Mouse (Mus musculus) c-Kit-positive CD71-positive TER-119-positive erythroid progenitor cells, embryonic 14.5 days (primary cell): Measurements from ENCODE around the gene Eif3d.

Source experiments
- DNase-seq: peaks from one replicate; pipeline ENCODE4 v3.0.0-alpha.2; 2013; ENCODE audit warnings: low spot score

Gene Eif3d

DNA sequence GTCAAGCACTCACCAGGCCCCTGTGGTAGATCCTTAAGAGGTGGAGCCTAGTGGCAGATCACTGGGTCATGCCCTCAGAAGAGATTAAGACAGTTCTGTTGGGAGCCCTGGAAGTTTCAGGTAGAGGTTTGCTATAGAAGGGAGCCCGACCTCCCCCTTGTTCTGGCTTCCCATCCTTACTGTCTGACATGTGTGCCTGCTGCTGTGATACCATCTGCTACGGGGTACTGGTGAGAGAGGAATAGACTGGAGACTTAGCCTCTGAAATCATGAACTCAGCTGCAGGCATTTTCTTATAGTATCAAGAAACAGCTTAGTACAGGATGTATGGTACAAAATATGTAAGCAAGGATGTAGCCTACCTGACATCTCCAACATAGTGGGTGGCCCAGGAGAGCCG, 17.7 kb downstream of the Eif3d start:
- no peak for DNase-seq

DNA sequence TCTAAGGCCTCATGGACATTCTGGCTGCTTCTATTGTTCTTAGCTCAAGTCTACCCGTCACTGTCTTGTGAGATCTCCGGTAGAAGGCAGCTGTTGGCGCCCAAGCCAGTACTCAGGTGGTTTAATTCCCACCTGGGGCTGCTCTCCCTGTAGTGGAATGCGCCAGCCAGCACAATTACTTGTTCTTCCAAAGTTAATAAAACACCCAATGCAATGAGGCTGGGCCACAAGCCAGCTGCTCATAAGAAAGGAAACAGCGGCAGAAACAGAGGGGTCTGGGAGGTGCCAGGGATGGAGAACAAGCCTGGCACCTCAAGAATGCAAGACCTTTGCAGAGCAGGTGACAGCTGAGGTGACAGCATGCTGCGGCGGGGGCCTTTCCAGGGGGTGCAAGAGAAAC, 21.6 kb downstream of the Eif3d start:
- DNase-seq, result no peak

DNA sequence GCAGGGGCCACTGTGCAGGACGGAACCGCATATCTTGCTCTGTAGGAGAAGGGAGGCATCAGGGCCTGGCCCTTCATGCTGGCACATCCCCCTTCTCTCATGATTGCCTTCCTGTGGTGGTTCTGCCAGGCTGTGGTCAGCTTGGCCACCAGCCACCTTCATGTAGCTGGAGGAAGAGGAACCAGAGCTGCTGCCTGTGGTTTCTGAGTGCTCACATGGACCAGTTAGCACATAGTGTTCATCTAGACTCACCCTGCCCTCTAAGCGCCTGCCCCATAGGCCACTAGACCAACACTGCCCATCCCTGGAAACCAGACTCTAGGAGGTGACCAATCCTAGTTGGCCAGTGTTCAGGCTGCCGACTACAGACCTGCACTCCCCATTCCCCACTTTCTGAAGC, 24.9 kb downstream of the Eif3d start:
- DNase-seq, result no peak

DNA sequence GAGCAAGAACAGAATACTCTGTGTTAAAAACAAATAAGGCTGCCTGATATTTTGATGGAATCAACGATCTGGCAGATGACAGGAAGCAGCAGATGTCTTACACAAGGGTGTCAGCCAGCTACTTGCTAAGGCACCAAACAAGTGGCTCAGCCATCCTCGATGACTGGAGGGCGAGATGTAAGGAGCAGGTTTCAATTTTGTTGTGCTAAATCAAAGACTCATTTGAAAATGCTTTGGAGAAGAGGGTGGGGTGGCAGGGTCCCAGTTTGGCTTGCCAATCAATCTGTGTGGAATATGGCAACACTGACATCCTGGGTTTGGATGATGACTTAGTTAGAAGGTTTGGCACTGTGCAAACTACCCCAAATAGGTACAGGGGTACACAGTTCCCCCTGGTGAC, 29.1 kb downstream of the Eif3d start:
- DNase-seq, result no peak

DNA sequence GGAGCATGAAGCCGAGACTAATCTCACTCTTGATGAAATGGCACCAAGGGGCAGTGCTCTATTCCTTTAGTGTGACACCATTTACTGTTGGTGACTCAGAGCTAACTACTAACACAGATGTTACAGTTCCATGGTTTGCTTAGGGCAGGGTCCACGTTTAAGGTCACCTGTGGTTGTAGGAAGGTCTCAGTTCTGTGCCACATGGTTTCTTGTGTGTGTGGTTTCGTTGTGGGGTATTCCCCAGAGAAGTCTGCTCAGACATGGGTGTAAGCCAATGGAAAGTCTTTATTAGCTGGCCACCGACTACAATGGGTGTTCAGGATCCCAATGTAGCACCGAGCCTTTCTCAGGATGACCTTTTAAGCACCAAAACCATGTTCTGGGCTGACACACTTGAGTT, 32.1 kb downstream of the Eif3d start:
- no peak for DNase-seq

DNA sequence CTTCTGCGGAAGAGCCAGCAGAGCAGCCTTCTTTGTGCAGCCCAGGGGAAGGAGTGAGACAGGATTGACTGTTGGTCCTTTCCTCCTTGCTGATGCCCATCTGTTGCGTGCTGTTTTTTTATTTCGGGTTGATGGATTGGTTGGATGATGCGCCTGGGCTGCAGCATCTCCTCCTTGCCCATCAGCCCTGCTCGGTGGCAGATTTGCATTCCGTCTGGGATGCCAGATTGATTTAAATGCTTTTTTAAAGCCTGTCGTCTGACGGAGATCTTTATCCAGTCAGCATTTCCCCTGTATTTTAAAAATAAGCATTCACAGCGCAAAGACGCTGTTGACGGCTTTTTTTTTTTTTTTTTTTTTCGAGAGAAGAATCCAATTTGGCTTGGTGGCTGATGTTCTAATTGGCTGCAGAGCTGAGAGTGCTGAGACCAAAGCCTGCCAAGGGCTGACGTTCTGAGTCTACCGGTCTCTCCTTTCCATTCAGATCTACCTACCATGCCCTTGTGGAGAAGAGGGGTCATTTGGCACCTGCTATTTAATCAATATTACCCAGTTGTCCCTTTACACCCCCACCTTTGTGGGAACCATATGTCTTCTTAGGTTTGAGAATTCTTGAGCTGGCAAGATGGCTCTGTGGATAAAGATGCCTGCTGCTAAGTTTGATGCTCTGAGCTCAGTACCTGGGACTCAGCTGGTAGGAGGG, 34.8 kb downstream of the Eif3d start:
- no peak for DNase-seq

DNA sequence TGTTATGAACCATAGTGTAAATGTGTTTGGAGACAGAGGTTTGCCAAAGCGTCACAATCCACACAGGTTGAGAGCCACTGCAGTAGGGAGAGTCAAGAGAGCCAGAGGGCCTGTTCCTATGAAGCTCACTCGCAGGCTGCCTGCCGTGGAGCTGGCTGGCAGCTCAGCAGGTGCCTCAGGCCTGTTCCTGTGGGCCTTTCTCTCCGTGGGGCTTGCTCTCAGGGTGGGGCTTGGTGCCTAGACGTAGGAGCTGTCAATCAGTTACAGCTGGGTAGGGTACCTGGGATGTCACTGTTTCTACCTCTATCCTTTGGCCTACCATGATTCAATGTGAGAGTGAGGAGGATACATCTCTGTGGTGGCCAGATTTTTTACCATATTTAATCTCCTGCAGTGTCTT, 35.6 kb downstream of the Eif3d start:
- no peak for DNase-seq

DNA sequence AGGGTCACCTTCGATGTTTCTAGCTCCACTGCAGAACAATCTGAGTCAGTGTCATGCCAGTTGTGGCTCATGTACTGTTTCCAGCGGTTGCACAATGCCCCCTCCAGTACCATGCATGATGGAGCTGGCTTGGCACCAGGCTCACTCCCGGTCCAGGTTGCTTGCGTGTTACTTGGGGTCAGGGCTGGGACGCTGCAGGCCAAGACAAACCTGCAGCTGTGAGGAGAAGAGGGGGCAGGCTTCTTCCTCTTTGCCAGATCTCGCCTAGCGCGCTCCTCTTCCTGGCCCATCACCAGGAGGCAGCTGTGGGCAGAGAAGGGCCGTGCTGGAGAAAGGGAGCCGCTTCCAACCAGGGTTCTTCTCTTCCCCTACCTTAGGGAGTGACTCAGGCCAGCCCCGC, 36.3 kb downstream of the Eif3d start:
- no peak for DNase-seq

DNA sequence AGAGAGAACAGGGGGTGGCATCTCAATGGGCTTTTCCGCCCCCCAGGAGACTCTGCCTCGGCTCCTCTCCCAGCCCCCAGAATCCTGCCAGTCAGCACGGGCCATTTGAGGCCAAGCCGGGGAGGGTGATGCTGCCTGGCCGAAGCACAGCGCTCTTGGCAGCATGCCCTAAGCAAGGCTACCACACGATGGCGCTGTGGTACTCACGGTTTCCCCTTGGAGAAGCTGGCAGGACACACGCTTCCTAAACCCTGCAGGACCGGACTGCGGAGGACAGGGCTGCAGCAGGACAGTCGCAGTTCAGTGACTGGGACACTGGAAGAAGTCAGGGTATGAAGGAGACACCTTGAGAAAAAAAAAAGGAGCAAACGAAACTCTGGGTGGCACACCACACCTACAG, 36.8 kb downstream of the Eif3d start:
- DNase-seq, result peak; percentile 92

DNA sequence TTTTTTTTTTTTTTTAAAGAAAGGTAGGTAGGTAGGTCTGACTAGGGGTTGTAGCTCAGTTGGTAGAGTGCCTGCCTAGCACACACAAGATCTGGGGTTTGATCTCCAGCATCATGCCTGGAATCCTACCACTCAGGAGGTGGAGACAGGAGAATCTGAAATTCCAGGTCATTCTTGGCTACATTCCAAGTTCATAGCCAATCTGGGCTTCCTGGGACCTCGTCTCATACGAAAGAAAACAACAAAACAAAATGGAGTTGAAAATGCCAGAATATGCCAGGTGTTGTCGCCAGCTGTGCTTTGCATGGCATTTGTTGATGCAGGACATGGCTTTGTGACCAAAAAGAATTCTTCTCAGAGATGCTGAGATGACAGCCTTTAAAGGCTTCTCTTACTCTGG, 37.4 kb downstream of the Eif3d start:
- no peak for DNase-seq

DNA sequence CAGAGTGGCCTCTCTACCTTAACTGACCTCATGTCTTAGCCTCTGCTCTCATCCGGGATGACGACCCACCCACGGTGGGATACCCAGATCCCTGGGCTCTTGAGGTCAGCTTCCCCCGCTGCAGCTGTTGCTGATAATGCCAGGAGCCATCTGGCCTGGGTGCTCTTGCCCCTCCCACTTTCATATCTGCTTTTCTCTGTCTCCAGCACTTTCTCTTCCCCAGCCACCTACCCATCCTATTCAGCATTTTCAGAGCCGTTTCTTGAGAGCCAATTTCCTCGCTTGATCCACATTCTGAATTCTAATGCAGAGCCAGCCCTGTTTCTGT, 39.0 kb downstream of the Eif3d start:
- DNase-seq, result peak; percentile 80

DNA sequence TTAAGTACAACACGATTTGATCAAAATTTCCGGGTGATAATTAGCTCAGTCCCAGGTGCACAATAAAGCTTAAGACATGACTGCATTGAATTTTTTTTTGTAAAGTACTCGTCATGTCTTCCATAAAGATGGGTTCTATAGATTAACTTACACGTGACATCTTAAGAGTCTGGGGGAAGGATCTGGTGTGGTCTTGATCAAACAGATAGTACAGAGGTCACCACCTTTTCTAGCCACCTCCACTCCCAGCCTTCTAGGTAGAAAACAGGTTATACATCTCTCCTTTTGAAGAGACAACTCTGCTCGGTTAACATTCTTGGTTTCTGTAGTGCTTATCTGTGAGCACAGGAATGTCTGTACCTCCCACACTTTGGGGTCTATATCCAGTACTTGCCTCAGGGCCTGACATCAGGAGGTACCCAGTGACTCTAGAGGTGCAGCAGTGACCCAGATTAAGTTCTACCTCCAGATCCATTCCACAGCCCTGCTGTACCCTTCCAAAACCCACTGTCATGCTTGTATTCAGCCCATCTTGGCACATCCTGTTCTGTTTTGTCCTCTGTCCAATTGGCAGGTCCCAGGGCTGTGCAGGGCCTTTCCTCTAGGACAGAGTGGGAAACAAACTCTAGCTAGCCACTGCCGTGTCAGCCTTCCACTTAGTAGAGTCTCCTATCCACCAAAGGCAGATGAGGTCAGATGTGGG, 39.5 kb downstream of the Eif3d start:
- DNase-seq, result peak; percentile 51

DNA sequence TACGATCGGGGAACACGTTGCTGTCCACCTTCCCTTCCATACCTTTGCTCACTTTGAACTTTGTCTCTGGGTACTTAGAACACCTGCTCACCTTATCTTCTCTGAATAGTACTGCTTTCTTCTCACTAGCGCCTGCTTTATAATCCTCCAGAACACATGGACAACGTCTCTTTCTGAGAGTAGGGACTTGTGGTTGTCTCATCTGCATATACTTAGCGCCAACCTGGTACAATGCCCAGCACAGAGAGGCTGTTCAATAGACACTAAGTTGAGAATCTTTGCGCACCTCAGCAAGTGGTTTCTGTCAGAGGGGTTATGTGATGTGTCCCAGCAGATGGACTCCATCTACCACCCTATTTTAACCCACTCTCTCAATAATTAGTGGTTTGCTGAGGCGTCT, 40.8 kb downstream of the Eif3d start:
- peak; percentile 35 for DNase-seq

DNA sequence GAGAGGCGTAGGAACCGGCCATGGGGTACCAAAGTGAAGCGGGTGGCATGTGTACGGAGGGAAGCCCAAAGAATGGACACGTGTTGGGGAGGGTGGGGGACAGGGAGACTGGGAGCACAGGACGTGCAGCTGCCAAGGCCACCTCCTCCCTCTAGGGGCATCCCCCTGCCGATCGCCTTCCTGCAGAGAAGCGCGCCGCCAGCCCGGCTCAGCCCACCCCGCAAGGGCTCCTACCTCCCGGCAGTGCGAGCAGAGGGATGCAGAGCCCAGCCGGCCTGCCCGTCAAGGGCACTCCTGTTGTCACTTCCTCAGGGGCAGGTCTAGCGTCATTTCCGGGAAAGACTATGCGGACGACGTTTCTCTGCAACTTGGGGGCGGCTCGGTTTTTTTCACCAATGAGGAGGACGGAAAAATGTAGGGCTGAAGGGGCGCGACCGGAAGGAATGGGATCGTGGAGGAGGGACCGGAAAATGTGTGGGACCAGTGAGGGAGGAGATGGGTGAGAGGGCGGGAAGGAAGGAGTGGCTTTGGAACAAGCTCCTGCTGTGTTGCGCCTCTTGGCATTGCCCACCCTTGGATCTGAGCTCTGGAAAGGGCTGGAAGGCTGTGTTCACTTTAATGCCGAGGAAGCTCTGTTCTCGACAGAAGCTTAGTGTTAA, 41.8 kb downstream of the Eif3d start, which contains the start of gene Txn2:
Txn2 (minus strand) TSS at position 334 of the 659 bp plus-strand sequence.
- DNase-seq, result peak; percentile 99

DNA sequence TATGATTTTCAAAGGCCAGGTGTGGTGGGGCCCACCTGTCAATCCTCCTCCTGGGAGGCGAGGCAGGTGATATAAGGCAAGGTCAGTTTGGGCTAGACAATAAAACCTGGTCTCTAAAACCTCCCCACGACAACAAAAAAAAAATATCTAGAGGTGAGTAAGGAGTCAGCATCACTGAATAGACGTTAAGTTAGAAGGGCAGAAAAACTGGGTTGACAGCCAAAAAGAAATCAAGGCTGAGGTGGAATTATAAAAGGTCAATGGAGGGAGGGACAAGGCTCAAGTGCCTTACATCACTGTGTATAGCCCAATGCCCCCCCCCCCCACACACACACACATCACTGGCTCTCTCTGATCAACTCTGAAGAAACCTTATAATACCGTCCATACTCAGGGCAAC, 42.5 kb downstream of the Eif3d start:
- DNase-seq, result no peak

DNA sequence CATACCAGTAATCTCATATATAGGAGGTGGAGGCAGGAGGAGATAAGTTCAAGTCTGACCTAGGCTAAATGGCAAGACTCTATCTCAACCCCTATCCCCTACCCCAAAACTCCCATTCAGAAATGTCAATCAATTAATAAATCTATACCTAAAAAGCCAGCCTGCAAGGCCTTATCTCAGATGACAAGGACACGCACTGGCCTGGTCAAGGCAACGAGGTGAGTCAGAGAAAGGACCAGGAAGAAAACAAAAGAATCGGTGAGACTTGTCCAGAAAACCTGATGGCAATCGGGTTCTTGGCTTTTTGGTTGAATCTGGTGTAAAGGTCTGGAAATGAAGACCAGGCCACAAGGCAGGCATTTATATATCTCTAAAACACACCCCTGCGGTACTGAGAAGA, 43.7 kb downstream of the Eif3d start:
- DNase-seq, result peak; percentile 27

DNA sequence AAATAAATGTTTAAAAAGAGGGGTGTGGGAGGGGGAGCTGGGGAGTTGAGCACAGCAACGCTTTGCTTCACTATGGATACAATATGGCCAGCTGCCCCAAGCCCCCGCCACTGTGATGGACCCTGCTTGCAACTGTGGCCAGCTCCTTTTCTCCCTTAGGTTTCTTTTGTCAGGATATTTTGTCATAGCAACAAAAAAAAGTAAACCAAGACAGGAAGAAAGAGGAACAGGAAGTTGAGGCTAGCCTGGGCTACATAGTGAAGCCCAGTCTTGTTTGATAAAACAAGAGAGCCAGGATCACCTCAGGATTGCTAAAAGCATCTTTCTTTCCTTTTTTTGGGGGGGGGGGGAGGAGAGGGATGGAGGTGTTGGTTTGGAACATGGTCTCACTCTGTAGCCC, 45.4 kb downstream of the Eif3d start:
- DNase-seq, result no peak

DNA sequence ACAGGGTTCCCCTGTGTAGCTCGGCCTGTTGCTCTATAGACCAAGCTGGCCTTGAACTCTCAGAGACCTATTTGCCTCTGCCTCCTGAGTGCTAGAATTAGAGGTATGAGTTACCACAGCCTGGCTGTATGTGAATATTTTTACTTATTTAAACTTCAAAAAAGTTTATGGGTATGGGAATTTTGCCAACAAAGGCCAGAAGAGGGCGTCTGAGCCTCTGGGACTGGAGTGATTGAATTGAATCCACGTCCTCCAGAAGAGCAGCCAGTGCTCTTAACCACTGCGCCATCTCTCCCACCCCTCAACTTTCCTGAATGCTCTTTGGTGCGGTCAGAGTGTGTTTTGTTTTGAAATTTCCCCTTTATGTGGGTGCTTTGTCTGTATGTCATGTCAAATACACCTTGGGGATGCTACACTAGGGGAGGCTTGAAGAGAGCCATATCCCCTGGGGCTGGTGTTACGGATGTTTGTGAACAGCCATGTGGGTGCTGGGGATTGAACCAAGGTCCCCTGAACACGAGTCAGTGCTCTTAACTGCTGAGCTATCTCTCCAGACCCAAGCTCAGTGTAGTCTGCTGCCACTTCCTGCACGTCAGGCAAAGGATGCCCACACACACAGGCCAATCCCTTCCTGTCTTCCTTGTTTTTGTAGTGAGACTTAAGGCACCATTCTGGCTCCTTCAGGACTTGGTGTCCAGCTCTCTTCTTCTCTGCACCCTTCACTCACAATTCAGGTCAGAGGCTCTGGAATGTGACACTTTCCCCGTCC, 47.2 kb downstream of the Eif3d start:
- no peak for DNase-seq

DNA sequence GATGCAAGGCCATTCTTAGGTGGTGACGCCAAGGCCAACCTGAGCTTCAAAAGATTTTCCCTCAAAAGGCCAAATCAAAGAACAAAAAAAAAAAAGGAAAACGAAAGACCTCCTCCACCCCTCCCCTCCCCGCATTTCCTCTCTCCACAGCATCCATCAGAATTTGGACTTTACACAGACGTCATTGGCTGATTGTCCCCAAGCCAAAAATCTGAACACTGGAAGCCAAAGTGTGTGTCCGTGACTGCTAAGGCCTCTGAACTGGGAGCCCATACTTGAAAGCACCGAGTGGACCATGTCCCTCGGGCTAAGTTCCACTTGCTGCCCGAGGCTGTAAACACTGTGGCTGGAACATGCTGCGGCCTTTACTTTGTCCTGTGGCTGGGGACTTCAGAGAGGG, 47.9 kb downstream of the Eif3d start:
- DNase-seq, result no peak

DNA sequence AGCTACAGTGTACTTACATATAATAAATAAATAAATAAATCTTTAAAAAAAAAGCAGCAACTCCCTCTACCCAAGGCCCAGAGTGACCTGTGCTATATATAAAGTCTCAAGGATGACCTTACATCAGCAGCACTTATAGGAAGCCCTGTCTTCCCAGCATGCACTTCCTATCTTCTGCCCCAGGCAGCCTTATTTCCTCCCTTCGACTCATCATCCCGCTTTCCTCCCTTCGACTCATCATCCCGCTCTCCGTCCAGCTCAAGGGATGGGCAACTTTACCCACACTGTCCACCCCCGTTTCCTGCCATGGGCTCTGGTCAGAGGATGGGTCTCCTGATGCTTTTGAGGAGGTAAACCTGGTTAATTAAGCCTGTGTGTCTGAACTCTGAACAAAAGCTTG, 49.0 kb downstream of the Eif3d start:
- DNase-seq, result no peak

DNA sequence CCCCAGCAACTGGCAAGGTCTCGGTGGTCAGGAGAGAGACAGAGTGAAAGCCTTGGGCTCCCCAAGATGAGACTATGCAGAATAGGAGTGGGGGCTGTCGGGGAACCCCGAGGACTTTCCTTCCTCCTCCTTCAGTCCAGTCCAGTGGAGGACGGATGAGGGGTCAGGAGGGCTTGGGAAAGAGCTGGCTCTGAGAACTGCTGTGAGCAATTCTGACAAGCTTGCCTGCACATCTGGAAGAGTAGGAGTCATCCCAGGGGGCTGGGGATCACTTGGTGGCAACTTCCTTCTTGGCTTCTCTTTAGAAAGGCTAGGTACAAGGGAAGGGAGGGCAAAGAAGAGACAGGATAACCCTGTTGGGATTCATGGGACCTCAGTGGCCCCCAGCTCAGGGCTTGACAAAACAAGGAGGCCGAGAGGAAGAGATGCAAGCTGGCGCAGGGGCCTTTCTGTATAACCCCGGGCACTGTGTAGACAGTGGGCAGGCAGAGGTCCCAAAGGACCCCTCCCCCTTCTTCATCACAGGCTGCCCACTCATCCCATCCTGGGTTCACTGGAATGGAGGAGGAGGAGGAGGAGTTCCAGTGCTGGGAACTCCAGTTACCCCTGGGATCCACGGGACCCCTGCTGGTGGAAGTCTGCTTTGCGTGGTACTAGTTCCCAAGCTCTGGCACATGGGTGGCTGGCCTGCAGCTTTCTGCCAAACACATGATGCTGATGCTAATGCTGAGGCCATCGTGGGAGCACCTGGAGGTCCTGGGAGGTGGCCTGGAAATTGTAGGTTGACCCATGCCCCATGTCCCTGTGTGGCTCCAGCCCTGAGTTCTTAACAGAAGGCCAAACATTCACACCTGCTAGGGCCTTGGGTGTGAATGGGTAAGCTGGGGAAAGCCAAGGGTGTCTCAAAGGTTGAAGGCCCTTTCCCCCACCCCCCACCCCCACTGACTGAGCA, 49.8 kb downstream of the Eif3d start:
- DNase-seq, result no peak

DNA sequence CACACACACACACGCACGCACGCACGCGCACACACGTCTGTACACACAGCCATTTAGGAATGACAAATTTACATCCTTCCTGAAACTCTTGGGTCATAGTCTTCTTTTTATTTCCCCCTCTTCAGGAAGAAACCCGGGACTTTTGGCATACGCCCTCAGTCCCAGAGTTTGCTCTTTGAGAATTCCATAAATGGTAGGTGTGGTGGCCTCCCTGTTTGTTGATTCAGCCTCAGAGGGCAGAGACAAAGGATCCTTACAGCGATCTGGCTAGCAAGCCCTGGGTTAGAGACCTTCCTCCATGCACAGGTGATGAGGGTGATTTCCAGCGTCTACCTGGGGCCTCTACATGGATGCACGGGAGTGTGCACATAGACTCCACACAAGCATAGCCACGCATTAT, 51.2 kb downstream of the Eif3d start:
- no peak for DNase-seq
